Mouse (Mus musculus) hindbrain, embryonic 14.5 days (tissue): ENCODE data around the gene Per2. TPM values are rescaled to one million over a fixed set of nuclear protein-coding genes. Genes with fewer than 3 reads are reported as not detected.

Experiments
- ATAC-seq: fragments of 200-750 bp; cut with Nextera tagmentation; 2 replicates; pipeline ENCODE4 v1.8.0; 2017; ENCODE audit warnings: moderate number of reproducible peaks, mild to moderate bottlenecking, moderate TSS enrichment, moderate library complexity; ENCODE audit not compliant: low FRiP score
- DNase-seq: peaks from one replicate; pipeline ENCODE4 v3.0.0-alpha.2; 2015; ENCODE audit warnings: low spot score
- H3K27ac ChIP-seq: fragments of 300-500 bp; sonication (generic); 2 replicates; pipeline ENCODE4 v1.5.1; 2014; ENCODE audit warnings: mild to moderate bottlenecking, moderate library complexity
- H3K27me3 ChIP-seq: fragments of 300-500 bp; sonication (generic); 2 replicates; pipeline ENCODE4 v1.6.1; 2014; ENCODE audit warnings: mild to moderate bottlenecking, low read length, mixed read lengths; ENCODE audit not compliant: control insufficient read depth, insufficient read depth
- H3K36me3 ChIP-seq: fragments of 300-500 bp; sonication (generic); replicated peaks from 2 replicates; pipeline ENCODE4 v1.6.1; 2014; ENCODE audit not compliant: control insufficient read depth, insufficient read depth
- H3K4me1 ChIP-seq: fragments of 300-500 bp; sonication (generic); replicated peaks from 2 replicates; pipeline ENCODE4 v1.6.1; 2014; ENCODE audit warnings: antibody characterized with exemption, low read length, mixed read lengths; ENCODE audit not compliant: control insufficient read depth, insufficient read depth
- H3K4me2 ChIP-seq: fragments of 300-500 bp; sonication (generic); replicated peaks from 2 replicates; pipeline ENCODE4 v1.6.1; 2014; ENCODE audit warnings: mild to moderate bottlenecking, moderate library complexity
- H3K4me3 ChIP-seq: fragments of 300-500 bp; sonication (generic); replicated peaks from 2 replicates; pipeline ENCODE4 v1.5.1; 2014; ENCODE audit warnings: mild to moderate bottlenecking, low read length
- H3K9ac ChIP-seq: fragments of 300-500 bp; sonication (generic); 2 replicates; pipeline ENCODE4 v1.6.1; 2014
- H3K9me3 ChIP-seq: fragments of 300-500 bp; sonication (generic); 2 replicates; pipeline ENCODE4 v1.6.1; 2016; ENCODE audit warnings: low read length; ENCODE audit not compliant: control insufficient read depth
- WGBS: fragments of 180-500 bp; shearing (Covaris S2); extraction: QIAGEN DNeasy Blood & Tissue Kit; methylation state at CpG from one replicate; pipeline ENCODE4 v1.1.7; 2014; 5-methylcytosine and 5-hydroxymethylcytosine counted together
- polyA plus RNA-seq: library from polyadenylated mRNA; unstranded; fragments of >200 nt; fragmentation: Nextera tagmentation; extraction: Ambion mirVana; gene quantifications from 2 replicates; pipeline ENCODE4 v1.2.1, GENCODE M21; 2014

Per2 gene
- polyA plus RNA-seq, 1 experiment from 2014 or later: 3.5 TPM

- H3K27ac ChIP-seq: peak overlapping the region; percentile 92
- 3% methylated on average over 12 of the region's 12 CpGs for WGBS
- peaks cover 9% of the 10 kb centered on the region for H3K36me3 ChIP-seq
- no peak for DNase-seq
- H3K4me3 ChIP-seq: peak overlapping the region; percentile 89
- no peaks in the 10 kb centered on the region for H3K9me3 ChIP-seq
- ATAC-seq: no peak
- no peaks in the 10 kb centered on the region for H3K27me3 ChIP-seq
- H3K9ac ChIP-seq: peak overlapping the region; percentile 86
- H3K4me2 ChIP-seq: peak overlapping the region; percentile 89
- H3K4me1 ChIP-seq: peaks cover 27% of the 10 kb centered on the region
These were observed 61.2 kb downstream of the Per2 start for GRCm38 (mm10) chr1:91397927-91398259.

DNA sequence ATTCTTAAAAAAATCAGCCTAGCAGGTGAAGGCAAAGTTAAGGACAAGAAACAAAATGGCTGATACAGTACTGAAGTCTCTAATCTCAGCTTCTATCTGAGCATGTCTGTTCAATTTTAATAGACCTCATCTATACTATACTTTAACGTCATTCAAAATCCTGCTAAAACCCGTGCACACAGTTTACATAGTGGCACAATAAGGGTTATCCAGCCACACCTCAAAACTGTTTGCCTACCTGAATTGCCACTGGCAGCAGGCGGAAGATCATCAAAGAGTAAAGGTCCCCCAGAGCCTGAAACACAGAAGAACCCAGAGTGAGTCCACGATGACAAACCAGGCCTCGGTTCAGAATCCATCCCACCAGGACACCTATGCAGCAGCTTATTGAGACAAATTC lies 68.8 kb downstream of the Per2 start:
- H3K27ac ChIP-seq: no peak overlapping the region
- peaks cover 67% of the 10 kb centered on the region for H3K36me3 ChIP-seq
- no peak overlapping the region for H3K9ac ChIP-seq
- H3K9me3 ChIP-seq: no peaks in the 10 kb centered on the region
- H3K4me1 ChIP-seq: 0 out of 2 replicates have a peak, but pooled peaks cover 3% of the 10 kb centered on the region
- DNase-seq (no peak), ATAC-seq (no peak)
- 98% methylated on average over 5 of the region's 5 CpGs for WGBS
- H3K27me3 ChIP-seq: no peaks in the 10 kb centered on the region
- no peak overlapping the region for H3K4me2 ChIP-seq
- H3K4me3 ChIP-seq: no peak overlapping the region

DNA sequence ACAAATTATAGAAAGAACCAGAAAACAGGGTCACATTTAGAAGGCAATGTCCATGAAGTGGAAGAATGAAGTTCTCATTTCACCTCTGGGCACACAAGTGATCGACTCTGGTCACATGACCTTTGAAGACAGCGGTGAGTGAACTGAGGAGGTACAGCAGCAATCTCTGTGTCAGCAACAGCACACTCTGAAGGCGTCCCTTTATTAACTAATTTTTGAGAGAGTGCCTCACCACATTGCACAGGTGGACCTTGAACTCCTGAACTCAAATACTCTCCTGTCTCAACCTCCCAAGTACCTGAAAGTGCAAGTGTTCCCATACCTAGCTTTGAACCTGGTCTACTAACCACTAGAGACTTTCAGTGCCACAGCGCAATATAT lies 78.0 kb downstream of the Per2 start:
- Histone ChIP-seq H3K9ac (no peak overlapping the region), H3K4me3 (no peak overlapping the region), H3K4me2 (no peak overlapping the region), H3K9me3 (no peaks in the 10 kb centered on the region), H3K27me3 (no peaks in the 10 kb centered on the region), H3K36me3 (peaks cover 96% of the 10 kb centered on the region), H3K27ac (no peak overlapping the region), H3K4me1 (no peaks in the 10 kb centered on the region)
- 95% methylated on average over 4 of the region's 4 CpGs for WGBS
- DNase-seq (no peak), ATAC-seq (no peak)

- Histone ChIP-seq H3K27ac (no peak overlapping the region), H3K9me3 (no peaks in the 10 kb centered on the region), H3K36me3 (peaks cover 96% of the 10 kb centered on the region), H3K4me3 (no peak overlapping the region), H3K9ac (no peak overlapping the region), H3K4me1 (no peaks in the 10 kb centered on the region), H3K27me3 (no peaks in the 10 kb centered on the region), H3K4me2 (no peak overlapping the region)
- WGBS: 61% methylated on average over 7 of the region's 7 CpGs
- ATAC-seq (peak; percentile 48; the same call in 1 of the 2 replicates), DNase-seq (peak; percentile 83)
These were observed 78.6 kb downstream of the Per2 start for GRCm38 (mm10) chr1:91380453-91381090.

DNA sequence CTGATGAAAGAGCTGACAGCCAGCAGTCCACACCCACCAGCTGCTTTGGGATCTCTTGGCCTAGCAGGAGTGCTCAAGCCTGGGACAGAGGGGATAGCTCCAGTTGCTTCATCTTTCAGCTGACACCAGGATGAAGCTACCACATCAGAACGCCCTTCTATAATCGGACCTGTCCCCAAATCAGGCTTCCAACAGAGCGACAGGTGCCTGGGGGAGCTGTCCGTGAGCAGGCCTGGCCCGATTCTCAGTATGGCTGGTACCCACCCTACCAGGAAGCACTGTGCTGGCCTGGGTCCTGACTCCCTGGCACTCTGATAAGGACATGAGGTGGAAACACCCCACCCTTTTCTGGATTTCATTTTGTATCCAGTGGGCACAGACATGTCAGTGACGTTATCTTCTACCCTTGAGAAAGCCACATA lies 85.7 kb downstream of the Per2 start:
- Histone ChIP-seq H3K36me3 (peaks cover 90% of the 10 kb centered on the region), H3K27ac (no peak overlapping the region), H3K9me3 (no peaks in the 10 kb centered on the region), H3K4me3 (no peak overlapping the region), H3K27me3 (no peaks in the 10 kb centered on the region), H3K4me1 (no peaks in the 10 kb centered on the region), H3K4me2 (no peak overlapping the region), H3K9ac (no peak overlapping the region)
- no peak for ATAC-seq
- 94% methylated on average over 6 of the region's 6 CpGs for WGBS
- DNase-seq: no peak

DNA sequence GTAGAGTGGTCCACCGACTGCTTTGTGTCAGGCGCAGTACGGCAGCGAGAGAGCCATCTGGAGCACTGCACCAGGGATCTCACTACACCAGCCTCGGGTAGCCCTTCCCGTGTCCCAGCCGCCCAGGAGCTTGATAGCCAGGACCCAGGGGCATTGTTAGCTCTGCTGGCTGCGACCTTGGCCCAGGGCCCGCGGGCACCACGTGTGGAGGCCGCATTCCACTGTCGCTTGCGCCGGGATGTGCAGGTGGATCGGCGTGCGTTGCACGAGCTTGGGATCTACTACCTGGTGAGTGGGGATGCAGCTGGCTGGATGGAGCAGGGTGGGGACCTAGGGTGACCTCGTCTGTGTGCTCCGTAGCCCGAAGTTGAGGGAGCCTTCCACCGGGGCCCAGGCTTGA lies 89.1 kb downstream of the Per2 start:
- Histone ChIP-seq H3K9ac (no peak overlapping the region), H3K27me3 (peaks cover 12% of the 10 kb centered on the region), H3K4me2 (no peak overlapping the region), H3K9me3 (no peaks in the 10 kb centered on the region), H3K4me1 (no peaks in the 10 kb centered on the region), H3K27ac (no peak overlapping the region), H3K36me3 (peaks cover 57% of the 10 kb centered on the region), H3K4me3 (no peak overlapping the region)
- ATAC-seq (no peak), DNase-seq (no peak)
- 81% methylated on average over 22 of the region's 23 CpGs for whole genome bisulfite sequencing

- H3K9me3 ChIP-seq: peaks cover 2% of the 10 kb centered on the region; the same call in 1 of the 2 replicates
- no peak overlapping the region for H3K9ac ChIP-seq
- H3K4me1 ChIP-seq: no peaks in the 10 kb centered on the region
- 66% methylated on average over 4 of the region's 4 CpGs for WGBS
- H3K36me3 ChIP-seq: peaks cover 50% of the 10 kb centered on the region
- peaks cover 12% of the 10 kb centered on the region for H3K27me3 ChIP-seq
- H3K4me3 ChIP-seq: no peak overlapping the region
- no peak overlapping the region for H3K27ac ChIP-seq
- H3K4me2 ChIP-seq: no peak overlapping the region
- ATAC-seq (no peak), DNase-seq (no peak)
These were observed 89.7 kb downstream of the Per2 start for GRCm38 (mm10) chr1:91369408-91369807.

DNA sequence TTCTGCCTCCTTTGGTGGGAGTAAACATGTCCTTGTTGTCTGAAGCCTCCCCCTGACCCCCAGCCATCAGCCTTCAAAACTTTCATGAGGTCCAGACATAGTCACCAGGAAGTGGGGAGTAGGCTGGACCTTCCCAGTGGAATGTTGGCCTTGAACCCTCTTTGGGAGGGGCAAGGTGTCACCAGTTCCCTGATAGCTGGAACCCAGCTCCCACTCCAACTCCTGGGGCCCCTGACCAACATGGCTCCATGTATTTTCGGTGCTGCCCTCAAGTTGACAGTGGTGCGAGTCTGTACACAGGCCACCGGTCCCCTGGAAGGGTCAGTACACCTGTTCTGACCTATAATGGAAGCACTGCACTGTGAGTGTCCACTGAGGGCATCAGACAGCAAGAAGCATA lies 91.8 kb downstream of the Per2 start:
- DNase-seq (no peak), ATAC-seq (no peak)
- H3K27ac ChIP-seq: no peak overlapping the region
- H3K4me2 ChIP-seq: no peak overlapping the region
- no peak overlapping the region for H3K9ac ChIP-seq
- H3K4me3 ChIP-seq: no peak overlapping the region
- no peaks in the 10 kb centered on the region for H3K4me1 ChIP-seq
- H3K9me3 ChIP-seq: peaks cover 9% of the 10 kb centered on the region; the same call in 1 of the 2 replicates
- 97% methylated on average over 3 of the region's 3 CpGs for WGBS
- peaks cover 12% of the 10 kb centered on the region for H3K27me3 ChIP-seq
- peaks cover 29% of the 10 kb centered on the region for H3K36me3 ChIP-seq

- Histone ChIP-seq H3K4me1 (no peaks in the 10 kb centered on the region), H3K9ac (peak within 1 kb of the TSS; percentile 53), H3K4me2 (peak within 1 kb of the TSS; percentile 62), H3K4me3 (peak within 1 kb of the TSS; percentile 29), H3K27ac (no peak within 1 kb of the TSS), H3K27me3 (peaks cover 12% of the 10 kb centered on the region), H3K9me3 (peaks cover 9% of the 10 kb centered on the region; the same call in 1 of the 2 replicates), H3K36me3 (peaks cover 21% of the 10 kb centered on the region)
- peak; percentile 40 for DNase-seq
- WGBS: 2% methylated on average over 38 of the region's 68 CpGs
- ATAC-seq: peak; percentile 43; the same call in 1 of the 2 replicates
These were observed 92.7 kb downstream of the Per2 start, which contains the start of gene Erfe for GRCm38 (mm10) chr1:91366215-91367108. Gene Erfe, plus strand, starts transcription at chr1:91366430.
